Mouse (Mus musculus): ENCODE measurements around the gene Rtkn. TPM values are rescaled to one million over a fixed set of nuclear protein-coding genes. Genes with fewer than 3 reads are reported as not detected.
A peak's percentile ranks its signal among the peaks of the same experiment; 100 is the strongest.

Rtkn gene
- polyA plus RNA-seq, 1 experiment from 2014 or later: 51.2 TPM

DNA sequence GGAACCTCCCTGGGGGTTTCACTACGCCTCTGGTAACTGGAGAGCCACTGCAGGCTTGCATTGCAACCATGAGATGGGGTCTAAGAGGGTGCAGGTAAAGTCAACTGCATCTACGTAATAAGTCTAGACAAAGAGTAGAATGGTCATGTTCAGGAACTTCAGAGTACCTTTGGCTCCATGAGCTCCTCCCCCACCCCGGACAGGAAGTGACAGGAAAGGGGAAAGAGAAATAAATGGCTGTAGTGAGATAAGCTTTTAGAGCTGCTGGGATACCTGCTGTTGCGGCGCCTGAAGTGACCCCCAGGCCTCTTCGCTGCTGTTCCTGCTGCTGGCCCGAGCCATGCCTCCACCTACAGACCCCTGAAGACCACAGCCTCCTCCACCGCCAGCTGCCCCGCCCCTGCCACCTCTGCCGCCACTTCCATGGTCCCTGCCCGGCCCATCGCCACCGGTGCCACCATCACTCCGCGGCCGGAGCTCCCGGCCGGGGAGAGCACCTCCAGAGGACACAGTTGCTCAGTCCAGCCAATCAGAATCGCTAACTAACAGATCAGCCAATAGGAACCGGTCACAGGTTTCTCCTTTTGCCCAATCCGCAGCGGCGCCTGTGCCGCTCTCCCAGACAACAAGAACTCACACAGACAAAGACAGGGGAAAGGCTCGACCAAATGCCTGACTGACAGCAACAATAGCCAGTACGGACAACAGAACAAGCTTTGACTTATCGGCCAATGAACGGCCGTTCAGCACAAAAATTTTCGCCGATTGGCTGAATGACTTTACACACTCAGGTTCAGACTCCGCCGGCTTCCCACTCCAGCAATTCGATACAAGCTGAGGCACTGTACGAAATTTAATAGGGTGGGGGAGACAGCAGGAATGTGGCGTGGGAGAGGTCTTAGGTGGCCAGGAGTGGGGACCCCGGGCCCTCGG, 14.1 kb upstream of the Rtkn start, which contains the start of gene Wbp1:
Gene Wbp1 (minus strand): TSS at position 630 of the 933 bp plus-strand sequence.
- ATAC-seq (peak; percentile 97), DNase-seq (ENCODE audit: low spot score) (peak; percentile 99)
- Histone ChIP-seq H3K9ac (replicated peaks; ENCODE audit: low read depth) (peak within 1 kb of the TSS; percentile 59), H3K27me3 (replicated peaks; ENCODE audit: insufficient read depth, low read length) (no peaks in the 10 kb centered on the region), H3K4me2 (replicated peaks; ENCODE audit: low read depth, low read length) (peak within 1 kb of the TSS; percentile 98), H3K4me1 (ENCODE audit: insufficient read depth, low read depth, low read length) (peaks cover 16% of the 10 kb centered on the region), H3K27ac (ENCODE audit: low read length) (peak within 1 kb of the TSS; percentile 86), H3K36me3 (ENCODE audit: insufficient read depth, low read length) (no peaks in the 10 kb centered on the region), H3K9me3 (ENCODE audit: low read length) (no peaks in the 10 kb centered on the region), H3K4me3 (ENCODE audit: low read depth, low read length) (peak within 1 kb of the TSS; percentile 61)
- WGBS: under 1% methylated on average over 34 of the region's 38 CpGs
- TF ChIP-seq CTCF (IDR thresholded peaks at IDR 0.05) (peak; percentile 13; the same call in 1 of the 2 replicates), EP300 (IDR thresholded peaks at IDR 0.05) (peak; percentile 48; the same call in 1 of the 2 replicates)

- Histone ChIP-seq H3K36me3 (ENCODE audit: insufficient read depth, low read length) (no peaks in the 10 kb centered on the region), H3K4me1 (ENCODE audit: insufficient read depth, low read depth, low read length) (peaks cover 15% of the 10 kb centered on the region), H3K27me3 (replicated peaks; ENCODE audit: insufficient read depth, low read length) (no peaks in the 10 kb centered on the region), H3K9me3 (ENCODE audit: low read length) (no peaks in the 10 kb centered on the region), H3K27ac (ENCODE audit: low read length) (peak overlapping the region; percentile 86), H3K4me3 (ENCODE audit: low read depth, low read length) (peak overlapping the region; percentile 61), H3K9ac (replicated peaks; ENCODE audit: low read depth) (peak overlapping the region; percentile 59), H3K4me2 (replicated peaks; ENCODE audit: low read depth, low read length) (peak overlapping the region; percentile 98)
- WGBS: under 1% methylated on average over 28 of the region's 52 CpGs
- TF ChIP-seq EP300 (IDR thresholded peaks at IDR 0.05) (no peak), CTCF (IDR thresholded peaks at IDR 0.05) (no peak)
- ATAC-seq (peak; percentile 27), DNase-seq (ENCODE audit: low spot score) (no peak)
Measured at GRCm38 (mm10) chr6:83121863-83122710, 13.2 kb upstream of the Rtkn start.

GRCm38 (mm10) chr6:83122961-83123360, 12.3 kb upstream of the Rtkn start:
- Histone ChIP-seq H3K27me3 (replicated peaks; ENCODE audit: insufficient read depth, low read length) (no peaks in the 10 kb centered on the region), H3K27ac (ENCODE audit: low read length) (no peak overlapping the region), H3K9ac (replicated peaks; ENCODE audit: low read depth) (no peak overlapping the region), H3K4me2 (replicated peaks; ENCODE audit: low read depth, low read length) (no peak overlapping the region), H3K4me3 (ENCODE audit: low read depth, low read length) (no peak overlapping the region), H3K9me3 (ENCODE audit: low read length) (no peaks in the 10 kb centered on the region), H3K36me3 (ENCODE audit: insufficient read depth, low read length) (no peaks in the 10 kb centered on the region), H3K4me1 (ENCODE audit: insufficient read depth, low read depth, low read length) (peaks cover 15% of the 10 kb centered on the region)
- 72% methylated on average over 5 of the region's 5 CpGs for WGBS
- DNase-seq (ENCODE audit: low spot score) (no peak), ATAC-seq (no peak)
- TF ChIP-seq CTCF (IDR thresholded peaks at IDR 0.05) (no peak), EP300 (IDR thresholded peaks at IDR 0.05) (no peak)

DNA sequence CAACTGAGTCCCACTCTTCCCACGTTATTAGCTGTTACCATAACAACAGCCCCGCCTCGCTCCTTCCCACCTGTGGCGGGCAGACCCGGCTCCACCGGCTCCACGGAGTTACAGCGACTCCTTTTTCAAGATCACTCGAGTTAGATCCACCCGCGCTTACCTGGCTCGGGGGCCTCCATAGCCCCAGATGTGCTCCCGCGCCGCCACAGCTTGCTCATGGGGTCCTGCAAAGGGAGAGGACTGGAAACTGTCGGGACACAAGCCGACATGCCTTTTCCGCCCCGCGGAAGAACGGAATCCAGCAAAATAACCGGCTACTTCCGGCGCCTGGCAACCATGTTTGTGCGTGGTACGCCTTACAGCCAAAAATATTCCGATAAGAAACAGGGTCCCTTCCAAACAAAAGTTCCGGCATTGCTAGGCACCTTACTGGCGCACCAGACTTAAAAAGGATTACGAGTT, 10.4 kb upstream of the Rtkn start:
- Histone ChIP-seq H3K9me3 (ENCODE audit: low read length) (no peaks in the 10 kb centered on the region), H3K4me1 (ENCODE audit: insufficient read depth, low read depth, low read length) (peaks cover 15% of the 10 kb centered on the region), H3K9ac (replicated peaks; ENCODE audit: low read depth) (peak overlapping the region; percentile 34), H3K4me3 (ENCODE audit: low read depth, low read length) (peak overlapping the region; percentile 65), H3K4me2 (replicated peaks; ENCODE audit: low read depth, low read length) (peak overlapping the region; percentile 71), H3K27me3 (replicated peaks; ENCODE audit: insufficient read depth, low read length) (no peaks in the 10 kb centered on the region), H3K36me3 (ENCODE audit: insufficient read depth, low read length) (no peaks in the 10 kb centered on the region), H3K27ac (ENCODE audit: low read length) (no peak overlapping the region)
- 2% methylated on average over 30 of the region's 30 CpGs for WGBS
- peak; percentile 96 for DNase-seq (ENCODE audit: low spot score)
- TF ChIP-seq CTCF (IDR thresholded peaks at IDR 0.05) (no peak), EP300 (IDR thresholded peaks at IDR 0.05) (peak; percentile 62)
- ATAC-seq: peak; percentile 29

- TF ChIP-seq EP300 (IDR thresholded peaks at IDR 0.05) (no peak), CTCF (IDR thresholded peaks at IDR 0.05) (no peak)
- ATAC-seq: no peak
Measured at GRCm38 (mm10) chr6:83125331-83125730, 9.9 kb upstream of the Rtkn start, which contains the start of gene Ino80b. Gene Ino80b (minus strand): TSS chr6:83125431.

More at GRCm38 (mm10) chr6:83125331-83125730, 9.9 kb upstream of the Rtkn start, which contains the start of gene Ino80b:
- 18% methylated on average over 5 of the region's 5 CpGs for whole genome bisulfite sequencing
- no peak within 1 kb of the TSS for H3K27ac ChIP-seq (ENCODE audit: low read length)
- no peaks in the 10 kb centered on the region for H3K36me3 ChIP-seq (ENCODE audit: insufficient read depth, low read length)
- peaks cover 15% of the 10 kb centered on the region for H3K4me1 ChIP-seq (ENCODE audit: insufficient read depth, low read depth, low read length)
- H3K4me2 ChIP-seq (replicated peaks; ENCODE audit: low read depth, low read length): peak within 1 kb of the TSS; percentile 71
- H3K27me3 ChIP-seq (replicated peaks; ENCODE audit: insufficient read depth, low read length): no peaks in the 10 kb centered on the region
- H3K9me3 ChIP-seq (ENCODE audit: low read length): no peaks in the 10 kb centered on the region
- peak within 1 kb of the TSS; percentile 65 for H3K4me3 ChIP-seq (ENCODE audit: low read depth, low read length)
- peak within 1 kb of the TSS; percentile 34 for H3K9ac ChIP-seq (replicated peaks; ENCODE audit: low read depth)
- no peak for DNase-seq (ENCODE audit: low spot score)

Measured in lung, postnatal 0 days (tissue).